Mouse (Mus musculus) G1E-ER4 (cell line): ENCODE measurements around the gene Trpm3. TPM values are rescaled to one million over a fixed set of nuclear protein-coding genes. Genes with fewer than 3 reads are reported as not detected.

ENCODE experiments used
- GATA1 ChIP-seq: IDR thresholded peaks from one replicate; pipeline ENCODE4 v1.8.0; 2012; ENCODE audit warnings: low read length, inconsistent platforms
- polyA plus RNA-seq: library from polyadenylated mRNA; stranded (reverse); fragments of >175 nt; gene quantifications from 2 replicates; pipeline ENCODE4 v1.2.3, GENCODE M21; 2012

Trpm3 gene
- polyA plus RNA-seq, 1 experiment = not detected

GRCm38 (mm10) chr19:22635635-22636034, 496.8 kb downstream of the Trpm3 start:
- no peak for TF ChIP-seq GATA1

GRCm38 (mm10) chr19:22637786-22638185, 498.9 kb downstream of the Trpm3 start:
- TF ChIP-seq GATA1 = no peak

- TF ChIP-seq GATA1 = no peak
These were observed 499.6 kb downstream of the Trpm3 start for GRCm38 (mm10) chr19:22638394-22638954.

GRCm38 (mm10) chr19:22642124-22642523, 503.3 kb downstream of the Trpm3 start:
- TF ChIP-seq GATA1 = no peak

GRCm38 (mm10) chr19:22656466-22657215, 517.8 kb downstream of the Trpm3 start:
- TF ChIP-seq GATA1 = no peak

GRCm38 (mm10) chr19:22657251-22657650, 518.4 kb downstream of the Trpm3 start:
- no peak for TF ChIP-seq GATA1

- TF ChIP-seq GATA1 = no peak
These were observed 526.6 kb downstream of the Trpm3 start for GRCm38 (mm10) chr19:22665401-22665800.

- TF ChIP-seq GATA1 = no peak
These were observed 531.4 kb downstream of the Trpm3 start for GRCm38 (mm10) chr19:22670222-22670621.

- no peak for TF ChIP-seq GATA1
These were observed 534.0 kb downstream of the Trpm3 start for GRCm38 (mm10) chr19:22672892-22673291.

GRCm38 (mm10) chr19:22676206-22676605, 537.4 kb downstream of the Trpm3 start:
- no peak for TF ChIP-seq GATA1

GRCm38 (mm10) chr19:22682238-22682637, 543.4 kb downstream of the Trpm3 start:
- TF ChIP-seq GATA1 = no peak

GRCm38 (mm10) chr19:22691995-22692394, 553.1 kb downstream of the Trpm3 start:
- TF ChIP-seq GATA1 = no peak

- TF ChIP-seq GATA1 = no peak
These were observed 553.7 kb downstream of the Trpm3 start for GRCm38 (mm10) chr19:22692553-22692952.

GRCm38 (mm10) chr19:22692956-22693355, 554.1 kb downstream of the Trpm3 start:
- no peak for TF ChIP-seq GATA1

- TF ChIP-seq GATA1 = no peak
These were observed 556.6 kb downstream of the Trpm3 start for GRCm38 (mm10) chr19:22695423-22695822.

- TF ChIP-seq GATA1 = no peak
These were observed 559.9 kb downstream of the Trpm3 start for GRCm38 (mm10) chr19:22698737-22699136.
